ENCODE assay signal across 12 mouse cellular contexts in genomic region chr15:97728804-97729203, GRCm38 (mm10). TPM values are rescaled to one million over a fixed set of nuclear protein-coding genes. Genes with fewer than 3 reads are reported as not detected.
DNase-seq lines count a peak whose midpoint lies in the region; ATAC-seq lines count a peak whose summit lies in the region.
"Had no signal": no experiment of that assay in that cellular context is flagged by ENCODE, and none has a peak within 500 bp of the region (broad histone marks: within the 10 kb centered on the region; RNA-seq: fewer than 3 reads in every experiment).

No protein-coding gene starts in this region.

- no peak for ATAC-seq in midbrain, embryonic 14.5 days (ENCODE audit: low FRiP score, low TSS enrichment)
- ATAC-seq in forebrain, embryonic 12.5 days (ENCODE audit: low FRiP score), result no peak
- ATAC-seq: inflammation-experienced regulatory T-cells, adult 6 months had no signal

- DNase-seq in heart, adult 11 months, result peak; percentile 96
- no peak for DNase-seq in heart, postnatal 4 days
- no peak for DNase-seq in midbrain, embryonic 10.5 days (ENCODE audit: low spot score)
- no peak for DNase-seq in midbrain, embryonic 14.5 days
- DNase-seq in brain, adult 2 months (ENCODE audit: low read depth, low spot score), result peak; percentile 23
- DNase-seq in kidney, postnatal 25 days, result peak; percentile 66 to 91
- DNase-seq in spleen, postnatal 10 days (ENCODE audit: low spot score in 2 of 2), result no peak

- no peaks in the 10 kb centered on the region for H3K36me3 ChIP-seq in midbrain, embryonic 10.5 days
- no peaks in the 10 kb centered on the region for H3K36me3 ChIP-seq in midbrain, embryonic 14.5 days (ENCODE audit: control insufficient read depth, insufficient read depth, low read length)
- H3K36me3 ChIP-seq in forebrain, embryonic 12.5 days (replicated peaks), result no peaks in the 10 kb centered on the region
- H3K36me3 ChIP-seq: liver, embryonic 15.5 days had no signal

- no peak overlapping the region for H3K4me3 ChIP-seq in midbrain, embryonic 10.5 days
- H3K4me3 ChIP-seq in midbrain, embryonic 14.5 days (replicated peaks; ENCODE audit: low read depth, low read length), result no peak overlapping the region
- H3K4me3 ChIP-seq in forebrain, embryonic 12.5 days (replicated peaks), result no peak overlapping the region
- H3K4me3 ChIP-seq: liver, embryonic 15.5 days; myocyte had no signal

- WGBS in midbrain, embryonic 10.5 days, result 64% methylated on average over 7 of the region's 7 CpGs
- 59% methylated on average over 7 of the region's 7 CpGs for WGBS in midbrain, embryonic 14.5 days
- WGBS in forebrain, embryonic 12.5 days, result 72% methylated on average over 7 of the region's 7 CpGs

- no peaks in the 10 kb centered on the region for H3K27me3 ChIP-seq in midbrain, embryonic 10.5 days (ENCODE audit: low read depth, poor library complexity, severe bottlenecking)
- no peaks in the 10 kb centered on the region for H3K27me3 ChIP-seq in midbrain, embryonic 14.5 days (ENCODE audit: control insufficient read depth, insufficient read depth, low read length)
- no peaks in the 10 kb centered on the region; the same call in 1 of the 2 replicates for H3K27me3 ChIP-seq in forebrain, embryonic 12.5 days

- 0 out of 2 replicates have a peak overlapping the region, but pooled peaks have one; percentile 23 for H3K27ac ChIP-seq in midbrain, embryonic 10.5 days (replicated peaks)
- no peak overlapping the region for H3K27ac ChIP-seq in midbrain, embryonic 14.5 days (replicated peaks; ENCODE audit: low read depth, low read length)
- no peak overlapping the region for H3K27ac ChIP-seq in forebrain, embryonic 12.5 days
- H3K27ac ChIP-seq: liver, embryonic 15.5 days; stomach, postnatal 0 days had no signal

- H3K4me2 ChIP-seq in midbrain, embryonic 14.5 days (ENCODE audit: low read length), result no peak overlapping the region
- H3K4me2 ChIP-seq in forebrain, embryonic 12.5 days, result no peak overlapping the region
- H3K4me2 ChIP-seq: liver, embryonic 15.5 days had no signal

- no peak overlapping the region for H3K9ac ChIP-seq in midbrain, embryonic 14.5 days (replicated peaks; ENCODE audit: low read length)
- H3K9ac ChIP-seq in forebrain, embryonic 12.5 days, result no peak overlapping the region
- H3K9ac ChIP-seq: liver, embryonic 15.5 days had no signal

- H3K4me1 ChIP-seq in midbrain, embryonic 10.5 days, result peaks cover 21% of the 10 kb centered on the region
- no peaks in the 10 kb centered on the region for H3K4me1 ChIP-seq in midbrain, embryonic 14.5 days (ENCODE audit: control insufficient read depth, insufficient read depth, low read length)
- H3K4me1 ChIP-seq in forebrain, embryonic 12.5 days, result no peaks in the 10 kb centered on the region
- H3K4me1 ChIP-seq: liver, embryonic 15.5 days had no signal

- H3K9me3 ChIP-seq in midbrain, embryonic 10.5 days (replicated peaks), result peaks cover 4% of the 10 kb centered on the region; the same call in 1 of the 2 replicates
- no peaks in the 10 kb centered on the region for H3K9me3 ChIP-seq in midbrain, embryonic 14.5 days (ENCODE audit: control insufficient read depth, low read length)
- H3K9me3 ChIP-seq in forebrain, embryonic 12.5 days, result no peaks in the 10 kb centered on the region
- H3K9me3 ChIP-seq: liver, embryonic 15.5 days had no signal

RNA-seq across cellular contexts. Expression of gene Endou, which starts 2.3 kb away (rescaled TPM):
- total RNA-seq in heart, postnatal 4 days (2021), result 1 to 10 TPM; 3.5 to 4.6 TPM
- polyA plus RNA-seq in midbrain, embryonic 10.5 days (2016; fragmentation: Nextera tagmentation; extraction: Ambion mirVana), result 0.12 and 0.26 TPM in 2 replicates
- 0.14 TPM in 1 of 2 replicates, not detected in the other for polyA plus RNA-seq in midbrain, embryonic 14.5 days (2014; fragmentation: Nextera tagmentation; extraction: Ambion mirVana)
- 0.10 and 0.33 TPM in 2 replicates for polyA plus RNA-seq in forebrain, embryonic 12.5 days (2016; fragmentation: Nextera tagmentation; extraction: Ambion mirVana)
- polyA plus RNA-seq: inflammation-experienced regulatory T-cells, adult 6 months had no signal

RNA-seq across cellular contexts. Expression of gene Rpap3, which starts 23.2 kb away (rescaled TPM):
- 10 to 100 TPM; 16.0 to 19.7 TPM for total RNA-seq in heart, postnatal 4 days (2021)
- 40.4 and 41.7 TPM in 2 replicates for polyA plus RNA-seq in midbrain, embryonic 10.5 days (2016; fragmentation: Nextera tagmentation; extraction: Ambion mirVana)
- polyA plus RNA-seq in midbrain, embryonic 14.5 days (2014; fragmentation: Nextera tagmentation; extraction: Ambion mirVana), result 45.5 and 50.3 TPM in 2 replicates
- polyA plus RNA-seq in forebrain, embryonic 12.5 days (2016; fragmentation: Nextera tagmentation; extraction: Ambion mirVana), result 42.2 and 42.6 TPM in 2 replicates

RNA-seq across cellular contexts. Expression of gene Rapgef3, which starts 39.0 kb away (rescaled TPM):
- total RNA-seq in heart, postnatal 4 days (2021), result 10 to 100 TPM; 32.7 to 33.4 TPM
- polyA plus RNA-seq in midbrain, embryonic 10.5 days (2016; fragmentation: Nextera tagmentation; extraction: Ambion mirVana), result 5.3 and 6.0 TPM in 2 replicates
- polyA plus RNA-seq in midbrain, embryonic 14.5 days (2014; fragmentation: Nextera tagmentation; extraction: Ambion mirVana), result 7.2 and 8.8 TPM in 2 replicates
- 6.2 and 6.3 TPM in 2 replicates for polyA plus RNA-seq in forebrain, embryonic 12.5 days (2016; fragmentation: Nextera tagmentation; extraction: Ambion mirVana)
- polyA plus RNA-seq: inflammation-experienced regulatory T-cells, adult 6 months had no signal

RNA-seq across cellular contexts. Expression of gene Slc48a1, which starts 49.5 kb away (rescaled TPM):
- 10 to 100 TPM; 58.7 to 59.2 TPM for total RNA-seq in heart, postnatal 4 days (2021)
- 30.5 and 36.3 TPM in 2 replicates for polyA plus RNA-seq in midbrain, embryonic 10.5 days (2016; fragmentation: Nextera tagmentation; extraction: Ambion mirVana)
- 72.9 and 100 TPM in 2 replicates for polyA plus RNA-seq in midbrain, embryonic 14.5 days (2014; fragmentation: Nextera tagmentation; extraction: Ambion mirVana)
- 36.6 and 38.1 TPM in 2 replicates for polyA plus RNA-seq in forebrain, embryonic 12.5 days (2016; fragmentation: Nextera tagmentation; extraction: Ambion mirVana)

Comparison
In these comparisons a context has a peak if more than half of its experiments do, and no peak if none do; other contexts are left out.
1. DNase-seq: peak in heart, adult 11 months (single experiment), brain, adult 2 months (single experiment) and kidney, postnatal 25 days (2 of 2); none in heart, postnatal 4 days (single experiment), midbrain, embryonic 10.5 days (single experiment), midbrain, embryonic 14.5 days (single experiment) and spleen, postnatal 10 days (0 of 2).